Mouse (Mus musculus) stomach, adult 2 months (tissue): ENCODE results near the gene Tspan11. TPM values are rescaled to one million over a fixed set of nuclear protein-coding genes. Genes with fewer than 3 reads are reported as not detected.

Source experiments
- polyA plus RNA-seq: library from polyadenylated mRNA; depleted of rRNA; stranded (reverse); fragments of >200 nt; gene quantifications from 2 replicates; pipeline ENCODE4 v1.2.3, GENCODE M21; 2012; rRNA removed

Gene Tspan11
- polyA plus RNA-seq: 1.3 and 1.5 TPM in 2 replicates

GRCm38 (mm10) chr6:127887511-127888421 is at the start of gene Tspan11:
Tspan11 (plus strand) TSS chr6:127887589.

Other genes starting within 250 kb of the Tspan11 start
- 0.02 TPM in 1 of 2 replicates, not detected in the other for gene Prmt8, start 118.1 kb upstream of the Tspan11 start, polyA plus RNA-seq